In the genomic region with DNA sequence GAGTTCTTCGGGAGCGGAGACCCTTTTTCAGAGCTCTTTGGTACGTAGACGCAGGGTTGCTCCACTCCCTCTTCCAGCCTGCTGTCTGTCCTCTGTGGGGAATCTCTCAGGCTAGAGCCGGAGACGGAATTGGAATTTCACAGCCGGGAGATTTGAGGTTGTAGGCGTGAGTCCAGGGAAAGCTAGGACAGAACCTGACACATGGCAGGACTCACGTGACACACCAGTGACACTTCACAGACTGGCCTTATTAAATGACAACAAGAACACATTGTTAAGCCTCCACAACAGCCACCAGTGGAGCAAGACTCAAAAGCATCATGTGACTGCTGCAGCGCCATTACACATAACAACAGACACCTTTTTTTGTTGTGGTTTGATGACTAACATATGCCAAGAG, we compare ENCODE assay signal across 18 mouse cellular contexts. TPM values are rescaled to one million over a fixed set of nuclear protein-coding genes. Genes with fewer than 3 reads are reported as not detected.
DNase-seq lines count a peak whose midpoint lies in the region; ATAC-seq and TF ChIP-seq lines count a peak whose summit lies in the region.
"Had no signal": no experiment of that assay in that cellular context is flagged by ENCODE, and none has a peak within 500 bp of the region (broad histone marks: within the 10 kb centered on the region; RNA-seq: fewer than 3 reads in every experiment).

No protein-coding gene starts in this region.

- DNase-seq in cerebellum, adult 9-10 months = peak; percentile 67
- DNase-seq in cerebellum, adult 11 months = no peak
- no peak for DNase-seq in layer of hippocampus, adult 2 months (ENCODE audit: low spot score in 2 of 2)
- no peak for DNase-seq in layer of hippocampus, adult 9-10 months (ENCODE audit: low spot score)
- DNase-seq in ZHBTc4 (ENCODE audit: low read depth, low spot score) = peak; percentile 61
- peak; percentile 65 to 73 for DNase-seq in heart, postnatal 10 days
- no peak for DNase-seq in gastrocnemius, adult 8-10 months (ENCODE audit: low spot score in 2 of 2)
- DNase-seq: adrenal gland, postnatal 10 days; kidney, adult 8-10 months had no signal

- TF ChIP-seq CTCF in layer of hippocampus, adult 2 months (conservative IDR thresholded peaks at IDR 0.05) = no peak

- H3K27ac ChIP-seq in layer of hippocampus, adult 2 months = peak overlapping the region; percentile 81
- H3K27ac ChIP-seq: embryonic facial prominence, embryonic 15.5 days; hindbrain, postnatal 0 days had no signal

- intact Hi-C loops in heart, postnatal 10 days (cut with DNase I) = no loop called here

- no peak overlapping the region; the same call in 1 of the 2 replicates for H3K4me3 ChIP-seq in layer of hippocampus, adult 2 months
- H3K4me3 ChIP-seq: embryonic facial prominence, embryonic 15.5 days; liver, embryonic 12.5 days; megakaryocyte, embryonic 14.5 days had no signal

- no peak for ATAC-seq in erythroid progenitor cell, adult 5-6 weeks (replicated peaks; ENCODE audit: low FRiP score, poor library complexity, severe bottlenecking)
- ATAC-seq: forebrain, embryonic 14.5 days; hindbrain, postnatal 0 days; liver, embryonic 12.5 days had no signal

RNA-seq across cellular contexts. Expression of a gene that starts 3.4 kb away (rescaled TPM):
- 10 to 100 TPM; 69.6 to 82.8 TPM for total RNA-seq in layer of hippocampus, adult 2 months (2021)
- total RNA-seq in heart, postnatal 10 days (2021) = 10 to 100 TPM; 58.3 to 61.4 TPM
- total RNA-seq in gastrocnemius, adult 8-10 months (2022) = 10 to 100 TPM; 84.3 to 97.1 (median 85.1) TPM
- total RNA-seq in erythroid progenitor cell, adult 5-6 weeks (2015; ENCODE audit: low replicate concordance) = 154 and 158 TPM in 2 replicates
- total RNA-seq in erythroid progenitor cell, adult 5-6 weeks (2017; ENCODE audit: low replicate concordance) = 356 and 386 TPM in 2 replicates

RNA-seq across cellular contexts. Expression of a gene that starts 7.7 kb away (rescaled TPM):
- total RNA-seq in layer of hippocampus, adult 2 months (2021) = not detected
- total RNA-seq in heart, postnatal 10 days (2021) = not detected
- not detected for total RNA-seq in gastrocnemius, adult 8-10 months (2022)
- total RNA-seq in erythroid progenitor cell, adult 5-6 weeks (2015; ENCODE audit: low replicate concordance) = not detected in 2 replicates
- total RNA-seq in erythroid progenitor cell, adult 5-6 weeks (2017; ENCODE audit: low replicate concordance) = not detected in 2 replicates
- total RNA-seq: adrenal gland, postnatal 10 days; gastrocnemius, adult 18-20 months; hindbrain, postnatal 0 days; layer of hippocampus, adult 18-20 months; left cerebral cortex, postnatal 25 days had no signal

RNA-seq across cellular contexts. Expression of a gene that starts 19.9 kb away (rescaled TPM):
- 100 to 1,000 TPM; 533 to 543 TPM for total RNA-seq in layer of hippocampus, adult 2 months (2021)
- 100 to 1,000 TPM; 543 to 577 TPM for total RNA-seq in heart, postnatal 10 days (2021)
- 1,000 to 10,000 TPM; 1,243 to 1,380 (median 1,348) TPM for total RNA-seq in gastrocnemius, adult 8-10 months (2022)
- 474 and 550 TPM in 2 replicates for total RNA-seq in erythroid progenitor cell, adult 5-6 weeks (2015; ENCODE audit: low replicate concordance)
- 246 TPM in 2 replicates for total RNA-seq in erythroid progenitor cell, adult 5-6 weeks (2017; ENCODE audit: low replicate concordance)

RNA-seq across cellular contexts. Expression of a gene that starts 24.7 kb away (rescaled TPM):
- total RNA-seq in layer of hippocampus, adult 2 months (2021) = 100 to 1,000 TPM; 395 to 416 TPM
- under 1 TPM; 0.34 to 0.42 TPM for total RNA-seq in heart, postnatal 10 days (2021)
- under 1 TPM in 3 of 4 experiments, not detected in 1; 0.07 to 0.31 (median 0.08) TPM for total RNA-seq in gastrocnemius, adult 8-10 months (2022)
- total RNA-seq in erythroid progenitor cell, adult 5-6 weeks (2015; ENCODE audit: low replicate concordance) = not detected in 2 replicates
- not detected in 2 replicates for total RNA-seq in erythroid progenitor cell, adult 5-6 weeks (2017; ENCODE audit: low replicate concordance)
- total RNA-seq: gastrocnemius, adult 18-20 months had no signal

RNA-seq across cellular contexts. Expression of a gene that starts 29.0 kb away (rescaled TPM):
- total RNA-seq in layer of hippocampus, adult 2 months (2021) = 10 to 100 TPM; 88.6 to 93.7 TPM
- total RNA-seq in heart, postnatal 10 days (2021) = 10 to 100 TPM; 60.1 to 61.4 TPM
- total RNA-seq in gastrocnemius, adult 8-10 months (2022) = 10 to 100 TPM; 15.2 to 20.5 (median 19.6) TPM
- total RNA-seq in erythroid progenitor cell, adult 5-6 weeks (2015; ENCODE audit: low replicate concordance) = 96.0 and 112 TPM in 2 replicates
- 82.3 and 141 TPM in 2 replicates for total RNA-seq in erythroid progenitor cell, adult 5-6 weeks (2017; ENCODE audit: low replicate concordance)

Comparison
In these comparisons a context has a peak if more than half of its experiments do, and no peak if none do; other contexts are left out.
1. DNase-seq: peak in cerebellum, adult 9-10 months (single experiment), ZHBTc4 (single experiment) and heart, postnatal 10 days (2 of 2); none in cerebellum, adult 11 months (single experiment), layer of hippocampus, adult 2 months (0 of 2), layer of hippocampus, adult 9-10 months (single experiment) and gastrocnemius, adult 8-10 months (0 of 2).